Mouse (Mus musculus): ENCODE results near the gene Des. TPM values are rescaled to one million over a fixed set of nuclear protein-coding genes. Genes with fewer than 3 reads are reported as not detected.

Des gene
- total and polyA plus RNA-seq, 2 experiments: 2.4 to 4.0 TPM

GRCm38 (mm10) chr1:75317241-75318201 lies 42.6 kb upstream of the Des start, which contains the start of gene Dnpep:
TSS of gene Dnpep (minus strand) at chr1:75317990.
- under 1% methylated on average over 86 of the region's 92 CpGs for WGBS
- peaks cover 8% of the 10 kb centered on the region; the same call in 1 of the 2 replicates for H3K4me1 ChIP-seq (ENCODE audit: control insufficient read depth, insufficient read depth, low read length)
- H3K9ac ChIP-seq (ENCODE audit: low read depth, low read length): peak within 1 kb of the TSS; percentile 83
- H3K4me3 ChIP-seq (ENCODE audit: insufficient read depth, low read depth, low read length): peak within 1 kb of the TSS; percentile 73
- DNase-seq (ENCODE audit: extremely low read depth, low read depth, low spot score): peak; percentile 99
- TF ChIP-seq POLR2A (IDR thresholded peaks at IDR 0.05; ENCODE audit: extremely low read depth, insufficient read depth, low read length) (0 out of 2 replicates have a peak, but pooled peaks have one; percentile 3), CTCF (IDR thresholded peaks at IDR 0.05; ENCODE audit: low read depth, low read length) (peak; percentile 80)
- no peaks in the 10 kb centered on the region; the same call in 1 of the 2 replicates for H3K79me2 ChIP-seq (ENCODE audit: control insufficient read depth, insufficient read depth, low read length)
- H3K27me3 ChIP-seq (ENCODE audit: control insufficient read depth, insufficient read depth, low read length): no peaks in the 10 kb centered on the region
- peak within 1 kb of the TSS; percentile 88 for H3K27ac ChIP-seq (replicated peaks; ENCODE audit: insufficient read depth, low read depth, low read length)
- H3K36me3 ChIP-seq (ENCODE audit: control insufficient read depth, insufficient read depth, low read length): peaks cover 2% of the 10 kb centered on the region; the same call in 1 of the 2 replicates

DNA sequence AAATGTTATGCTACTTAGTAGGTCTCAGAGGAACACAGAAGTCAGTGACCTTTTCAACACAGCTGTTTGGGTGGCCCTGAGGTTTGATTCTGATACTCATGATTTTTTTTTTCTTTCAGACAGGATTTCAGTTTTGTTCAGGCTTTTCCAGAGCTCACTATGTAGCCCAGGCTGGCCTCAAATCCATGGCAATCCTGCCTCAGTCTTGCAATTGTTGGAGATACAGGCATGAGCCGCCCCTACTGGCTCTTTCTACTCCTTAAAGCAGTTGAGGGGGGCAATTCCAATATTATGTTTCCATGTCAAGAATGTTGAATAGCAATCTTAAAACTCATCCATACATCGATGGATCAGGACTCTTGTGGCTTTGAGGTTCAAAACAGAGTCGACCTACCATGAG lies 41.8 kb upstream of the Des start:
- TF ChIP-seq CTCF (IDR thresholded peaks at IDR 0.05; ENCODE audit: low read depth, low read length) (no peak), POLR2A (IDR thresholded peaks at IDR 0.05; ENCODE audit: extremely low read depth, insufficient read depth, low read length) (no peak)
- Histone ChIP-seq H3K79me2 (ENCODE audit: control insufficient read depth, insufficient read depth, low read length) (no peaks in the 10 kb centered on the region; the same call in 1 of the 2 replicates), H3K9ac (ENCODE audit: low read depth, low read length) (no peak overlapping the region), H3K36me3 (ENCODE audit: control insufficient read depth, insufficient read depth, low read length) (no peaks in the 10 kb centered on the region), H3K4me1 (ENCODE audit: control insufficient read depth, insufficient read depth, low read length) (peaks cover 8% of the 10 kb centered on the region; the same call in 1 of the 2 replicates), H3K27me3 (ENCODE audit: control insufficient read depth, insufficient read depth, low read length) (no peaks in the 10 kb centered on the region), H3K27ac (replicated peaks; ENCODE audit: insufficient read depth, low read depth, low read length) (no peak overlapping the region), H3K4me3 (ENCODE audit: insufficient read depth, low read depth, low read length) (no peak overlapping the region)
- 71% methylated on average over 3 of the region's 3 CpGs for WGBS
- DNase-seq (ENCODE audit: extremely low read depth, low read depth, low spot score): no peak

DNA sequence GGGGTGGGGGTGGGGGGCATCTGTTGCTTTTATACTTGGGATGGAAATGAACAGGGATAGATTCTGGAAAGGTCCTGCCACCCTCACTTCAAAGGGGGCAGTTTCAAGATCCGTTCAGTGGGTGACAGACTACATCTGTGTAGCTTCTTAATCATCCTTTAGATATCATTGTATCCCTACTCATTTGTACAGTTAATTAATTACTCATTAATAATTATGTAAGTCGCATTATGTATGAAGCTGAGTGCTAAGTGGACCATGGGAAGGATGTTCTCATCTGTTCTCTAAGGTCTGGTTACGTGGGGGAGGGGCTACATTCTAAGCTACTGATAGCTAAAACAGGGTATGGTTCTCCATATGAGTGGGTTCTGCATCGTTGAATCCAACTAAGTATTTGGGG lies 41.4 kb upstream of the Des start:
- no peak overlapping the region for H3K27ac ChIP-seq (replicated peaks; ENCODE audit: insufficient read depth, low read depth, low read length)
- H3K4me1 ChIP-seq (ENCODE audit: control insufficient read depth, insufficient read depth, low read length): peaks cover 8% of the 10 kb centered on the region; the same call in 1 of the 2 replicates
- H3K4me3 ChIP-seq (ENCODE audit: insufficient read depth, low read depth, low read length): no peak overlapping the region
- H3K27me3 ChIP-seq (ENCODE audit: control insufficient read depth, insufficient read depth, low read length): no peaks in the 10 kb centered on the region
- no peaks in the 10 kb centered on the region for H3K36me3 ChIP-seq (ENCODE audit: control insufficient read depth, insufficient read depth, low read length)
- no peak overlapping the region for H3K9ac ChIP-seq (ENCODE audit: low read depth, low read length)
- no peak for DNase-seq (ENCODE audit: extremely low read depth, low read depth, low spot score)
- WGBS: 94% methylated on average over 4 of the region's 4 CpGs
- H3K79me2 ChIP-seq (ENCODE audit: control insufficient read depth, insufficient read depth, low read length): no peaks in the 10 kb centered on the region; the same call in 1 of the 2 replicates
- TF ChIP-seq POLR2A (IDR thresholded peaks at IDR 0.05; ENCODE audit: extremely low read depth, insufficient read depth, low read length): no peak
- no peak for TF ChIP-seq CTCF (IDR thresholded peaks at IDR 0.05; ENCODE audit: low read depth, low read length)

DNA sequence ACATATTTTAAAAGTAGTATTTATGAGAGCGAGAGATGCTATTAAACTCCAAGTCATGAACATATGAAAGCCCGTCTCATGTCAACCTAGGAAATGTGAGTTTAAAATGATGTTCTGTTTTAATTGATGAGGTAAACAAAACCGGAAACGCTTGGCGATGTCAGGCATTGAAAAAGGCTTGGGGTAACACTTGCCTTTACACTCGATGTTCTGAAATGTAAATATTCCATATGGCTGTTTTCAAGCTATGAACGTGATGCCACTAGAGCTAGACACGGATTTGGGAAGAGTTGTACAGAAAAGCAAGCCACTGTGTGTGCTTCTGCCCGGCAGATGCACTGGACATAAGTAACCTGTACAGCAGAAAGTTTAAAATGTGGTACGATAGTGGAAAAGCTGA lies 41.0 kb upstream of the Des start:
- Histone ChIP-seq H3K36me3 (ENCODE audit: control insufficient read depth, insufficient read depth, low read length) (no peaks in the 10 kb centered on the region), H3K4me1 (ENCODE audit: control insufficient read depth, insufficient read depth, low read length) (peaks cover 8% of the 10 kb centered on the region; the same call in 1 of the 2 replicates), H3K27ac (replicated peaks; ENCODE audit: insufficient read depth, low read depth, low read length) (no peak overlapping the region), H3K27me3 (ENCODE audit: control insufficient read depth, insufficient read depth, low read length) (no peaks in the 10 kb centered on the region), H3K79me2 (ENCODE audit: control insufficient read depth, insufficient read depth, low read length) (no peaks in the 10 kb centered on the region; the same call in 1 of the 2 replicates), H3K9ac (ENCODE audit: low read depth, low read length) (no peak overlapping the region), H3K4me3 (ENCODE audit: insufficient read depth, low read depth, low read length) (no peak overlapping the region)
- TF ChIP-seq POLR2A (IDR thresholded peaks at IDR 0.05; ENCODE audit: extremely low read depth, insufficient read depth, low read length): no peak
- no peak for TF ChIP-seq CTCF (IDR thresholded peaks at IDR 0.05; ENCODE audit: low read depth, low read length)
- no peak for DNase-seq (ENCODE audit: extremely low read depth, low read depth, low spot score)
- 92% methylated on average over 10 of the region's 10 CpGs for WGBS

GRCm38 (mm10) chr1:75327461-75327860 lies 32.7 kb upstream of the Des start:
- Histone ChIP-seq H3K4me3 (ENCODE audit: insufficient read depth, low read depth, low read length) (no peak overlapping the region), H3K79me2 (ENCODE audit: control insufficient read depth, insufficient read depth, low read length) (no peaks in the 10 kb centered on the region), H3K4me1 (ENCODE audit: control insufficient read depth, insufficient read depth, low read length) (no peaks in the 10 kb centered on the region), H3K36me3 (ENCODE audit: control insufficient read depth, insufficient read depth, low read length) (no peaks in the 10 kb centered on the region), H3K9ac (ENCODE audit: low read depth, low read length) (no peak overlapping the region), H3K27me3 (ENCODE audit: control insufficient read depth, insufficient read depth, low read length) (no peaks in the 10 kb centered on the region), H3K27ac (replicated peaks; ENCODE audit: insufficient read depth, low read depth, low read length) (no peak overlapping the region)
- no peak for DNase-seq (ENCODE audit: extremely low read depth, low read depth, low spot score)
- TF ChIP-seq POLR2A (IDR thresholded peaks at IDR 0.05; ENCODE audit: extremely low read depth, insufficient read depth, low read length) (no peak), CTCF (IDR thresholded peaks at IDR 0.05; ENCODE audit: low read depth, low read length) (no peak)

All from liver, adult 2 months (tissue).